Mouse (Mus musculus) forebrain, embryonic 16.5 days (tissue): ENCODE measurements around the gene Strn4. TPM values are rescaled to one million over a fixed set of nuclear protein-coding genes. Genes with fewer than 3 reads are reported as not detected.

Experiments used
- polyA plus RNA-seq: library from polyadenylated mRNA; unstranded; fragments of >200 nt; fragmentation: Nextera tagmentation; extraction: Ambion mirVana; gene quantifications from 2 replicates; pipeline ENCODE4 v1.2.1, GENCODE M21; 2015

Gene Strn4
- polyA plus RNA-seq, 1 experiment from 2014 or later = 204 TPM

Other genes starting within 250 kb of the Strn4 start
- 41.2 and 41.5 TPM in 2 replicates for gene Arhgap35, start 200.9 kb upstream of the Strn4 start, polyA plus RNA-seq
- not detected in 2 replicates for gene Ceacam15, start 140.2 kb upstream of the Strn4 start, polyA plus RNA-seq
- gene Ceacam9, start 94.0 kb upstream of the Strn4 start, polyA plus RNA-seq = 0.15 and 0.20 TPM in 2 replicates
- gene Ap2s1, start 77.5 kb upstream of the Strn4 start, polyA plus RNA-seq = 364 and 377 TPM in 2 replicates
- gene Slc1a5, start 34.5 kb upstream of the Strn4 start, polyA plus RNA-seq = 9.8 and 10.7 TPM in 2 replicates
- gene Fkrp, start 843 bp downstream of the Strn4 start, polyA plus RNA-seq = 23.1 and 29.0 TPM in 2 replicates
- gene Prkd2, start 27.0 kb downstream of the Strn4 start, polyA plus RNA-seq = 6.6 TPM in 2 replicates
- gene Dact3, start 59.4 kb downstream of the Strn4 start, polyA plus RNA-seq = 2.1 and 2.6 TPM in 2 replicates
- 1.9 and 4.5 TPM in 2 replicates for gene Gng8, start 75.9 kb downstream of the Strn4 start, polyA plus RNA-seq
- 0.15 TPM in 2 replicates for gene Ptgir, start 90.6 kb downstream of the Strn4 start, polyA plus RNA-seq
- 308 and 333 TPM in 2 replicates for gene Calm3, start 108.2 kb downstream of the Strn4 start, polyA plus RNA-seq
- 85.3 and 118 TPM in 2 replicates for gene Pnmal2, start 128.8 kb downstream of the Strn4 start, polyA plus RNA-seq
- 50.1 and 60.9 TPM in 2 replicates for gene Pnmal1, start 143.8 kb downstream of the Strn4 start, polyA plus RNA-seq
- 3.7 and 4.1 TPM in 2 replicates for gene Gm42372, start 167.2 kb downstream of the Strn4 start, polyA plus RNA-seq
- gene Ccdc8, start 176.8 kb downstream of the Strn4 start, polyA plus RNA-seq = 7.3 and 8.9 TPM in 2 replicates
- gene Ppp5c, start 212.0 kb downstream of the Strn4 start, polyA plus RNA-seq = 115 and 121 TPM in 2 replicates
- gene Hif3a, start 246.5 kb downstream of the Strn4 start, polyA plus RNA-seq = 4.4 TPM in 2 replicates